Mouse (Mus musculus) lung, adult 10 weeks (tissue): ENCODE results near the gene Olfr723. TPM values are rescaled to one million over a fixed set of nuclear protein-coding genes. Genes with fewer than 3 reads are reported as not detected.

Experiments used
- polyA plus RNA-seq: library from polyadenylated mRNA; stranded (reverse); fragments of 350-450 nt; fragmentation: Illumina TruSeq; extraction: RNeasy Lipid Tissue Mini Kit (QIAGEN cat#74804); gene quantifications from one replicate; pipeline ENCODE4 v1.2.3, GENCODE M21; 2014; ENCODE audit warnings: low read depth, low replicate concordance; ENCODE audit not compliant: insufficient read depth

Olfr723 gene
- polyA plus RNA-seq, result not detected

DNA sequence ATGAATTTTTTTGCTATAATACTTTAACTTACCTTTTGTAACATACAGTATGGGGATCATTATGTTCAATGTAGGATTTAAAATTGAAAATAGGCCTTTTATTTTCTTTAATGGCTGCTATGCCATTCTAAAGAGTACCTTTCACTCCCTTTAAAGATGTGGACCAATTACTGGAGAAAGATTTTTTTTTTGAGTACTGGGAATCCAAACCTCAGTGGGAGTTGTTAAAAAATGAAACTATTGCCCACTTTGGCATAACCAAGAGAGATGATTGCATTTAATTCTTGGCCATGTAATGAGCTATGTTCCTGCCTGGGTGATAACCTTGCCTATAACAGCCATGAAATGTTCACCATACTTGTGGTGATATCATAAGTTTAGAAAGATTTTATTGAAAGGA lies at the start of gene Olfr723:
Olfr723 (minus strand) TSS at position 101 of the 400 bp plus-strand sequence.

DNA sequence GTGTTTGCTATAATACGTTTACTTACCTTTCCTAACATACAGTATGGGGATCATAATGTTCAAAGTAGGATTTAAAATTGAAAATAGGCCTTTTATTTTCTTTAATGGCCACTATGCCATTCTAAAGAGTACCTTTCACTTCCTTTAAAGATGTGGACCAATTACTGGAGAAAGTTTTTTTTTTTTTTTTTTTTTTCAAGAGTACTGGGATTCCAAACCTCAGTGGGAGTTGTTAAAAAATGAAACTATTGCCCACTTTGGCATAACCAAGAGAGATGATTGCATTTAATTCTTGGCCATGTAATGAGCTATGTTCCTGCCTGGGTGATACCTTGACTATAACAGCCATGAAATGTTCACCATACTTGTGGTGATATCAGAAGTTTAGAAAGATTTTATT lies 31.6 kb upstream of the Olfr723 start, which contains the start of gene Olfr724:
Olfr724 (minus strand) TSS at position 101 of the 400 bp plus-strand sequence.

DNA sequence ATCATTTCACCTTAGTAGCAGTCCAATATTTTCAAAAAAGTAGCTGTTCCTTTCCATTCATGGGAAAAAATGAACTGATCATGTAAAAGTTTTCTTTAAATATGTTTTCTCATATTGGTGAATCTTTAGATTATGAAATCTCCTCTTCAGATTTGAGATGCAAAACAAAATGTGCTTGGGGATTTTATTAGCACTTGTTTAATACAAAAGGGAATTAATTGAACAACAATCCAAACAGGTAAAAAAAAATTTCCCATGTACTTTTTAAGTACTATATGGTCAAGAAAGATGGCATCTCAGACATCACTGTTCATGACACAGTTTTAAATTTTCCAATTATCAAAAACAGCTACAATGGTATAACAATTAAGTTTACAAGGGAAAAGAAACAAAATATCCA lies 29.7 kb downstream of the Olfr723 start, which contains the start of gene Olfr722:
Olfr722 (minus strand) TSS at position 101 of the 400 bp plus-strand sequence.

Other genes with a start within 250 kb of the Olfr723 start
- gene Armh4, start 148.4 kb downstream of the Olfr723 start, polyA plus RNA-seq, result 2.6 TPM
- gene Olfr722, start 29.8 kb downstream of the Olfr723 start, polyA plus RNA-seq, result not detected
- not detected for gene Olfr724, start 31.5 kb upstream of the Olfr723 start, polyA plus RNA-seq
- gene Olfr725, start 108.6 kb upstream of the Olfr723 start, polyA plus RNA-seq, result not detected
- not detected for gene Olfr726, start 159.2 kb upstream of the Olfr723 start, polyA plus RNA-seq
- not detected for gene Olfr727, start 191.4 kb upstream of the Olfr723 start, polyA plus RNA-seq
- not detected for gene Olfr728, start 210.9 kb upstream of the Olfr723 start, polyA plus RNA-seq
- gene Olfr729, start 221.1 kb upstream of the Olfr723 start, polyA plus RNA-seq, result not detected